Mouse (Mus musculus) heart, postnatal 14 days (tissue): ENCODE measurements around the gene Ctu1. TPM values are rescaled to one million over a fixed set of nuclear protein-coding genes. Genes with fewer than 3 reads are reported as not detected.
"Not testable (repeated sequence)": the region's sequence is repeated elsewhere in the genome, so short reads cannot be mapped to it uniquely, and the experiment has no call there.

Source experiments
- DNase-seq, 2 experiments: peaks; one replicate each; pipeline ENCODE4 v3.0.0; 2021 to 2022
- intact Hi-C: fragments of 180-260 bp; cut with DNase I; formaldehyde crosslinking; loops from one replicate; pipeline ENCODE4 v1.15.1; 2025
- total RNA-seq, 2 experiments: library from RNA; stranded (reverse); gene quantifications; 2 replicates each; pipeline ENCODE4 v1.2.3; 2021

Gene Ctu1
- total RNA-seq, 2 experiments from 2014 or later = 3.9 to 4.0 TPM

DNA sequence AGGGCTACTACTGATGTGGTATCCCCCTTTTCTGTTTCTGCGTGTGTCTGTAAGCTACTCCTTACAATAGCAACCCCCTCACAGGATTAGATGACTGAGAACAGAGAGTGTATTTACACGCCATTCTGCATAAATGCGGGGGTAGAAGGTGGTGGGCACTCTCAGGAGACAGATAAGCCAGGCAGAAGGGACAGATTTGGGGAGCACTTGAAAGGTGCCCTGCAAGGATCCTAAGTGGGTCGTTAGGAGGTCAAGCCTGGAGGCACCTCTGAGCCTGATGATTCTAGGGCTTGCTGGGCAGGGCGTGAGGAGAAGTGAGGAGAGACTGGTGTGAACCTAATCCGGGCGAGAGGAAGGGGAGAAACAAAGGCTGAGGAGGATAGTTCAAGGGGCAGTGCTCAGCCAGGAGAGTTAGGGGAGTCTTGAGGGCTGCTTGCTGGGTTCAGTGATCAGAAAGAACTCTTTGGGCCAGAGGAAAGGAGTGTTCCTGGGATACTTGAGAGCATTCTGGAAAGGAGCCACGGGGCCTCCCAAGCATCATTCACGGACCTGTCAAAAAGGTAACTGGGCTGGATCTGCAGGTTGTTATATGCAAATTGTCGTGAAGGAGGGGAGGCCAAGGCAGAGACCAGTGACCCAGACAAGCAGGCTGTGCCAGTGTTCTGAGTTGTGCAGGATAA lies 905 bp downstream of the Ctu1 start:
- DNase-seq = no peak
- intact Hi-C loops = loop anchor here (5.0 kb wide), 2 partner anchors 95 to 230 kb away; partner anchors contain the start of genes Cldnd2, Etfb, Gm45233 and Zfp719

GRCm38 (mm10) chr7:43675091-43675490 lies 3.3 kb downstream of the Ctu1 start:
- intact Hi-C loops = no loop called here
- no peak for DNase-seq

GRCm38 (mm10) chr7:43678517-43678916 lies 6.7 kb downstream of the Ctu1 start:
- intact Hi-C loops = no loop called here
- peak; percentile 46 to 59 for DNase-seq

DNA sequence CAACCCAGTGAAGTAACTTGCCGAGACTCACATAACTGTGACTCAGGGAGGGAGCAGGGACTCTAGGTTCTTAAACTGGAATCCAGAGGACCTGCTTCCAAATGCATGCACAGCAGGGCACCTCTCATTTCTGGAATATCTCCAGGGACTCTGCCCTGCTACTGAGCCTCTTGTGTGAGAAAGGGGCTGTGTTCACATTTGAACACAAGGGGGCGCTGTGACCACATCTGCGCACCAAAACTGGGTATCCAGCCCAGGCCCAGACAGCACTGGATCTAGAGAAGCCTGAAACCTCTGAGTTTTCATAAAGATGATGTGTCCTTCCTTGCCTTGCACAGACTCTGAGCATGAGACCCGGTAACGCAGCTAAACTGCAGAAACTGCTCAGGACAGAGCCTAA lies 9.1 kb downstream of the Ctu1 start:
- intact Hi-C loops = loop anchor here (1.0 to 2.0 kb wide), 2 partner anchors 104 to 214 kb away; no protein-coding TSS in a partner anchor
- peak; percentile 65 to 76 for DNase-seq

- DNase-seq, intact Hi-C loops: not testable (repeated sequence)
Measured at GRCm38 (mm10) chr7:43682511-43682910, 10.7 kb downstream of the Ctu1 start.

DNA sequence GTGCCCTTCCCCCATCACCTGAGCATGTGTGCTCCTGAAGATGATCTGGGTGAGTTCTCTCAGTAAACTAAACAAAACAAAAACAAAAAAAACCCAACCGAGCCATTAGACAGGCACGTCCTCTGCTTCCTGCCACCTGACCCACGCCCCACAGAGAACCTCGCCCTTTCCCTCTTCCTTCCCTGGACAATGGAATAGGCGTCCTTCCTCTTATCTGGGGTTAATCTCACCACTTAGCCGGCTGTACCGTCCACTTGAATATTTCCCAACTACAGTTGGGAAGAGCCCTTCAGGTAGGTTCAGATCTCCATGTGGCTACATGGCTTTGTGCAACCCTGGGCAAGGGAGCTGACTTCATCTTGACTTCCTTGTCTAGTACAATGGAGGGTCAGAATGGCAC lies 13.3 kb downstream of the Ctu1 start:
- intact Hi-C loops = no loop called here
- no peak for DNase-seq

DNA sequence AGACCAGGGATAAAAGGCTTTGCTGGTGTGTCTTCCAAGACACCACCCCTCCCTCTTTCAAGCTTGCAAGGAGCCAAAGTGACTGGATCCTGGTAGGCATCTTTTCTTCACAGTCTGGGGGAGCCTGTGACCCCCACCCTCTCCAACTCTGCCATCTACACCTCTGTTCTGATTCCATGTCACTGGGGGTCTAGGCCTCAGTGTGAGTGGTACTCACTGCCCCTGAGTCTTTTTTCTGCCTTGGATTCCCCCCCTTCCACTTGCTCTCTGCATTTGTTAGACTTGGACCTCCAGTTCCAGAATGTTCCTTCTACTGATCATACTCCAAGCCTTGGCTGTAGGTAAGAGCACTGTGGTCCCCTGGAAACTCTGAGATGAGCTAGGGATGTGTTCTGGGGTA lies 18.3 kb downstream of the Ctu1 start, which contains the start of gene Klk14:
Gene Klk14 (plus strand): TSS at position 301 of the 400 bp plus-strand sequence.
- DNase-seq = no peak

GRCm38 (mm10) chr7:43710031-43710430 lies 38.2 kb downstream of the Ctu1 start:
- no peak for DNase-seq
- intact Hi-C loops = no loop called here

More for the DNA sequence above, 18.3 kb downstream of the Ctu1 start, which contains the start of gene Klk14:
- intact Hi-C loops = no loop called here

GRCm38 (mm10) chr7:43712267-43712666 lies 40.5 kb downstream of the Ctu1 start, which contains the start of gene Klk13:
Gene Klk13 (plus strand): TSS chr7:43712567.
- intact Hi-C loops = no loop called here
- no peak for DNase-seq

GRCm38 (mm10) chr7:43712917-43713316 lies 41.1 kb downstream of the Ctu1 start:
- DNase-seq = no peak
- intact Hi-C loops = no loop called here

DNA sequence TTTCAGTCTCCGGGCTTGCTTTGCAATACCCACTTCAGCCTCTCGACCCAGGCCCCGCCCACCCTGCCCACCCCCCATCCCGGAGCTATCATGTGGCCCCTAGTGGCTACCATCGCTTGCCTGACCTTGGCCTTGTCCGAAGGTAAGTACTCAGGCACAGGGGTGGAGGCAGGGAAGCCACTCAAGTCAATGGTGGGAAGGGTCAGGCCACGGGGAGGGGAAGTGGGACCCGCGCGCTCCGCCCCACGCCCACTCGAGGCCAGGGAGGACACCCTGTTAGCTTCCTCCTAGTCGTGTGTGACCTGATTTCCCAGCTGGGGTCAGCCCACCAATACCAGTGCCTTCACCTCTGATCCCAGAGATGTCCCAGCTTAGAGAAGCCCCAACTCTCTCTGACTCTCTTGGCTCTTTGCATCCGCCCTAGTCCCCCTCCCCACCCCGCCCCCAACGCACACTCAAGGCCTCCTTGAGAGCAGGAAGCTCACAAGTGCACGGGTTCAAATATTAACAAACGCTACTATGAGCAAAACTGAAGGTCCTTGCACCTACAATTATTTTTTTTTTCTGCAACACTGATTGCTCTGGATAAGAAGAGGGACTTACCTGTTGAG lies 42.0 kb downstream of the Ctu1 start:
- DNase-seq = no peak
- intact Hi-C loops = no loop called here

Other genes with a start within 250 kb of the Ctu1 start
- not detected for gene Lim2, start 244.3 kb upstream of the Ctu1 start, total RNA-seq
- not detected for gene Nkg7, start 234.9 kb upstream of the Ctu1 start, total RNA-seq
- not detected for gene Cldnd2, start 231.2 kb upstream of the Ctu1 start, total RNA-seq
- gene Etfb, start 227.9 kb upstream of the Ctu1 start, total RNA-seq = 1,000 to 10,000 TPM; 1,151 to 1,177 TPM
- gene Gm45233, start 227.9 kb upstream of the Ctu1 start, total RNA-seq = 1 to 10 TPM in 1 of 2 experiments, under 1 TPM in 1; 0.45 to 1.5 TPM
- 1 to 10 TPM; 2.1 to 3.5 TPM for gene Vsig10l, start 208.9 kb upstream of the Ctu1 start, total RNA-seq
- gene Iglon5, start 181.9 kb upstream of the Ctu1 start, total RNA-seq = under 1 TPM; 0.24 to 0.36 TPM
- not detected for gene 4931406B18Rik, start 166.1 kb upstream of the Ctu1 start, total RNA-seq
- 1 to 10 TPM; 3.7 to 4.1 TPM for gene Cd33, start 127.6 kb upstream of the Ctu1 start, total RNA-seq
- gene Zfp658, start 109.8 kb upstream of the Ctu1 start, total RNA-seq = under 1 TPM; 0.98 to 1.00 TPM
- 1 to 10 TPM; 5.8 to 7.3 TPM for gene Zfp719, start 92.4 kb upstream of the Ctu1 start, total RNA-seq
- gene Zfp819, start 64.8 kb upstream of the Ctu1 start, total RNA-seq = not detected
- gene Ceacam18, start 37.3 kb upstream of the Ctu1 start, total RNA-seq = not detected
- gene Siglece, start 11.9 kb upstream of the Ctu1 start, total RNA-seq = 1 to 10 TPM; 1.2 TPM
- not detected for gene Klk14, start 18.4 kb downstream of the Ctu1 start, total RNA-seq
- not detected for gene Klk13, start 40.6 kb downstream of the Ctu1 start, total RNA-seq
- not detected for gene Klk12, start 96.9 kb downstream of the Ctu1 start, total RNA-seq
- gene Klk11, start 102.6 kb downstream of the Ctu1 start, total RNA-seq = under 1 TPM in 1 of 2 experiments, not detected in 1; 0.17 TPM
- under 1 TPM; 0.22 to 0.33 TPM for gene Klk10, start 109.0 kb downstream of the Ctu1 start, total RNA-seq
- not detected for gene Klk9, start 119.9 kb downstream of the Ctu1 start, total RNA-seq
- 10 to 100 TPM; 10.6 to 14.2 TPM for gene Klk8, start 125.6 kb downstream of the Ctu1 start, total RNA-seq
- under 1 TPM; 0.19 to 0.20 TPM for gene Klk7, start 139.3 kb downstream of the Ctu1 start, total RNA-seq
- not detected for gene Klk6, start 152.5 kb downstream of the Ctu1 start, total RNA-seq
- not detected for gene Klk5, start 170.0 kb downstream of the Ctu1 start, total RNA-seq
- not detected for gene Klk4, start 209.1 kb downstream of the Ctu1 start, total RNA-seq